Mouse (Mus musculus) heart, embryonic 12.5 days (tissue): ENCODE results near the gene Parva. TPM values are rescaled to one million over a fixed set of nuclear protein-coding genes. Genes with fewer than 3 reads are reported as not detected.

Source experiments
- polyA plus RNA-seq: library from polyadenylated mRNA; unstranded; fragments of >200 nt; fragmentation: Nextera tagmentation; extraction: Ambion mirVana; gene quantifications from 2 replicates; pipeline ENCODE4 v1.2.1, GENCODE M21; 2016

The Parva gene
- polyA plus RNA-seq, 1 experiment from 2014 or later = 103 TPM

Other genes with a start within 250 kb of the Parva start
- 156 and 163 TPM in 2 replicates for gene Mical2, start 201.6 kb upstream of the Parva start, polyA plus RNA-seq